Mouse (Mus musculus) G1E (cell line): ENCODE measurements around the gene Pde10a.

Experiments used
- CTCF ChIP-seq: IDR thresholded peaks from 2 replicates; pipeline ENCODE4 v1.5.1; 2012; ENCODE audit warnings: low read depth, low read length, inconsistent platforms, mixed read lengths
- GATA1 ChIP-seq: IDR thresholded peaks from 2 replicates; pipeline ENCODE4 v1.6.1; 2012; ENCODE audit warnings: borderline replicate concordance, low read length, inconsistent platforms, mixed read lengths

- TF ChIP-seq CTCF (no peak), GATA1 (no peak)
These were observed 466.0 kb downstream of the Pde10a start for GRCm38 (mm10) chr17:8991160-8991559.
